Mouse (Mus musculus) MEL (cell line): ENCODE results near the gene Krtap4-8.

Source experiments
- CTCF ChIP-seq, 3 experiments: IDR thresholded peaks in 2 of 3; conservative IDR thresholded peaks in 1 of 3; 2 replicates each; pipeline ENCODE4 v1.5.1; 2011 to 2012; ENCODE audit warnings: low read length in 3 of 3, low read depth in 2 of 3, mild to moderate bottlenecking in 2 of 3, improper control_type of control experiment in 1 of 3, inconsistent platforms in 1 of 3, mixed read lengths in 1 of 3, moderate library complexity in 1 of 3; ENCODE audit not compliant: control insufficient read depth in 1 of 3, insufficient read depth in 1 of 3, poor library complexity in 1 of 3, severe bottlenecking in 1 of 3
- GATA1 ChIP-seq: IDR thresholded peaks from 2 replicates; pipeline ENCODE4 v1.6.1; 2011; ENCODE audit warnings: low read depth, low read length, improper control_type of control experiment
- MYC ChIP-seq: IDR thresholded peaks from 2 replicates; pipeline ENCODE4 v1.6.1; 2011; ENCODE audit warnings: low read depth, mild to moderate bottlenecking, low read length, improper control_type of control experiment, moderate library complexity
- UBTF ChIP-seq: IDR thresholded peaks from 2 replicates; pipeline ENCODE4 v1.6.1; 2012; ENCODE audit warnings: low read depth, mild to moderate bottlenecking, inconsistent platforms, low read length, improper control_type of control experiment, moderate library complexity, borderline replicate concordance; ENCODE audit not compliant: insufficient read depth

GRCm38 (mm10) chr11:99793367-99793766 is 12.9 kb upstream of the Krtap4-8 start, which contains the start of gene Gm11596:
- TF ChIP-seq UBTF, result no peak
- no peak for TF ChIP-seq MYC
- no peak for TF ChIP-seq GATA1
- no peak for TF ChIP-seq CTCF (IDR thresholded peaks at IDR 0.05 in 2 of 3, conservative IDR thresholded peaks at IDR 0.05 in 1 of 3; ENCODE audit: control insufficient read depth in 1 of 3, insufficient read depth in 1 of 3, low read depth in 2 of 3, low read length in 3 of 3, poor library complexity in 1 of 3, severe bottlenecking in 1 of 3)
